Comparison of ENCODE assay signal across 25 mouse cellular contexts in genomic region chr10:98881492-98881891, GRCm38 (mm10). TPM values are rescaled to one million over a fixed set of nuclear protein-coding genes. Genes with fewer than 3 reads are reported as not detected.
DNase-seq lines count a peak whose midpoint lies in the region; ATAC-seq lines count a peak whose summit lies in the region.
"Had no signal": no experiment of that assay in that cellular context is flagged by ENCODE, and none has a peak within 500 bp of the region (broad histone marks: within the 10 kb centered on the region; RNA-seq: fewer than 3 reads in every experiment).

No protein-coding gene starts in this region.

- H3K27ac ChIP-seq in heart, embryonic 10.5 days: no peak overlapping the region
- no peak overlapping the region for H3K27ac ChIP-seq in midbrain, embryonic 16.5 days (ENCODE audit: low read length)
- H3K27ac ChIP-seq: embryonic facial prominence, embryonic 10.5 days; hindbrain, embryonic 10.5 days; kidney, embryonic 15.5 days; limb, embryonic 13.5 days; midbrain, embryonic 10.5 days had no signal

- 92% methylated on average over 6 of the region's 6 CpGs for WGBS in heart, embryonic 10.5 days
- 94% methylated on average over 6 of the region's 6 CpGs for WGBS in midbrain, embryonic 16.5 days

- no peaks in the 10 kb centered on the region for H3K27me3 ChIP-seq in heart, embryonic 10.5 days (ENCODE audit: insufficient read depth, poor library complexity, severe bottlenecking)
- no peaks in the 10 kb centered on the region for H3K27me3 ChIP-seq in midbrain, embryonic 16.5 days (ENCODE audit: control insufficient read depth, insufficient read depth, low read depth, low read length)
- H3K27me3 ChIP-seq: CH12.LX; kidney, embryonic 15.5 days; limb, embryonic 13.5 days had no signal

- DNase-seq in heart, adult 8-10 months (ENCODE audit: low spot score): peak; percentile 12
- no peak for DNase-seq in heart, embryonic 10.5 days (ENCODE audit: low spot score)
- DNase-seq in B cell, adult 2 months: peak; percentile 6 to 10
- DNase-seq in left cerebral cortex, postnatal 36 days (ENCODE audit: low spot score in 2 of 2): no peak
- DNase-seq: adrenal gland, adult 8-10 months; cerebellum, adult 8-10 months; gastrocnemius, postnatal 14 days; kidney, postnatal 36 days; layer of hippocampus, postnatal 36 days; lung, postnatal 14 days; spleen, adult 18-20 months; thymus, postnatal 14 days had no signal

- H3K4me2 ChIP-seq in midbrain, embryonic 16.5 days (ENCODE audit: low read length): no peak overlapping the region
- H3K4me2 ChIP-seq: heart, embryonic 11.5 days; kidney, embryonic 15.5 days; limb, embryonic 13.5 days had no signal

- H3K4me1 ChIP-seq in heart, embryonic 10.5 days: no peaks in the 10 kb centered on the region
- H3K4me1 ChIP-seq in midbrain, embryonic 16.5 days (ENCODE audit: control insufficient read depth, insufficient read depth, low read length): no peaks in the 10 kb centered on the region
- H3K4me1 ChIP-seq: embryonic facial prominence, embryonic 10.5 days; hindbrain, embryonic 10.5 days; kidney, embryonic 15.5 days; limb, embryonic 13.5 days had no signal

- H3K36me3 ChIP-seq in heart, embryonic 10.5 days: no peaks in the 10 kb centered on the region
- no peaks in the 10 kb centered on the region for H3K36me3 ChIP-seq in midbrain, embryonic 16.5 days (ENCODE audit: control insufficient read depth, insufficient read depth, low read length)
- H3K36me3 ChIP-seq: embryonic facial prominence, embryonic 10.5 days; G1E; hindbrain, embryonic 10.5 days; kidney, embryonic 15.5 days; limb, embryonic 13.5 days; midbrain, embryonic 10.5 days had no signal

- no peak overlapping the region for H3K4me3 ChIP-seq in heart, embryonic 10.5 days
- no peak overlapping the region for H3K4me3 ChIP-seq in midbrain, embryonic 16.5 days (ENCODE audit: low read depth, low read length)
- H3K4me3 ChIP-seq: embryonic facial prominence, embryonic 10.5 days; hindbrain, embryonic 10.5 days; kidney, embryonic 15.5 days; limb, embryonic 13.5 days; midbrain, embryonic 10.5 days had no signal

- no peaks in the 10 kb centered on the region for H3K9me3 ChIP-seq in heart, embryonic 10.5 days
- H3K9me3 ChIP-seq in midbrain, embryonic 16.5 days (replicated peaks; ENCODE audit: control insufficient read depth, low read length, poor library complexity, severe bottlenecking): no peaks in the 10 kb centered on the region
- H3K9me3 ChIP-seq: embryonic facial prominence, embryonic 10.5 days; G1E; hindbrain, embryonic 10.5 days; kidney, embryonic 15.5 days; limb, embryonic 13.5 days; midbrain, embryonic 10.5 days had no signal

- ATAC-seq in granulocyte monocyte progenitor cell, adult 5-6 weeks (replicated peaks; ENCODE audit: poor library complexity, severe bottlenecking): peak; percentile 64
- peak; percentile 54 for ATAC-seq in monocyte, adult 5-6 weeks (replicated peaks; ENCODE audit: insufficient number of reproducible peaks, low FRiP score, low TSS enrichment, poor library complexity, severe bottlenecking)
- ATAC-seq in midbrain, embryonic 16.5 days: no peak
- no peak for ATAC-seq in activated CD4-positive, CD25-positive, alpha-beta regulatory T cell, adult 4 months
- ATAC-seq: forebrain, embryonic 16.5 days had no signal

- intact Hi-C loops in left cerebral cortex, postnatal 36 days (cut with DNase I): no loop called here

- H3K9ac ChIP-seq in midbrain, embryonic 16.5 days (ENCODE audit: low read depth, low read length): no peak overlapping the region
- H3K9ac ChIP-seq: kidney, embryonic 15.5 days; limb, embryonic 13.5 days had no signal

RNA-seq across cellular contexts. Expression of gene Atp2b1, which starts 32.7 kb away (rescaled TPM):
- total RNA-seq in heart, adult 8-10 months (2022): 10 to 100 TPM; 59.5 to 68.2 (median 62.8) TPM
- polyA plus RNA-seq in heart, embryonic 10.5 days (2016; fragmentation: Nextera tagmentation; extraction: Ambion mirVana): 106 and 129 TPM in 2 replicates
- 32.1 and 40.7 TPM in 2 replicates for total RNA-seq in granulocyte monocyte progenitor cell, adult 5-6 weeks (2014; fragmentation: Nextera tagmentation)
- total RNA-seq in granulocyte monocyte progenitor cell, adult 5-6 weeks (2017): 54.3 and 61.8 TPM in 2 replicates
- 167 to 305 TPM (median 212 TPM) in 3 replicates for total RNA-seq in monocyte, adult 5-6 weeks (2017)
- 100 to 1,000 TPM; 707 to 758 TPM for total RNA-seq in left cerebral cortex, postnatal 36 days (2021)
- polyA plus RNA-seq in midbrain, embryonic 16.5 days (2015; fragmentation: Nextera tagmentation; extraction: Ambion mirVana): 238 and 246 TPM in 2 replicates
- polyA plus RNA-seq in activated CD4-positive, CD25-positive, alpha-beta regulatory T cell, adult 4 months (2017; shearing (Covaris generic)): 100 to 1,000 TPM in 1 of 2 experiments, 10 to 100 TPM in 1; 95.0 to 130 TPM

Comparison
In these comparisons a context has a peak if more than half of its experiments do, and no peak if none do; other contexts are left out.
1. DNase-seq: peak in heart, adult 8-10 months (single experiment) and B cell, adult 2 months (2 of 2); none in heart, embryonic 10.5 days (single experiment) and left cerebral cortex, postnatal 36 days (0 of 2).
2. ATAC-seq: peak in granulocyte monocyte progenitor cell, adult 5-6 weeks (single experiment) and monocyte, adult 5-6 weeks (single experiment); none in midbrain, embryonic 16.5 days (single experiment) and activated CD4-positive, CD25-positive, alpha-beta regulatory T cell, adult 4 months (single experiment).